Mouse (Mus musculus): ENCODE results near the gene Mageb5.
"Not testable (repeated sequence)": the region's sequence is repeated elsewhere in the genome, so short reads cannot be mapped to it uniquely, and the experiment has no call there.

Gene Mageb5

DNA sequence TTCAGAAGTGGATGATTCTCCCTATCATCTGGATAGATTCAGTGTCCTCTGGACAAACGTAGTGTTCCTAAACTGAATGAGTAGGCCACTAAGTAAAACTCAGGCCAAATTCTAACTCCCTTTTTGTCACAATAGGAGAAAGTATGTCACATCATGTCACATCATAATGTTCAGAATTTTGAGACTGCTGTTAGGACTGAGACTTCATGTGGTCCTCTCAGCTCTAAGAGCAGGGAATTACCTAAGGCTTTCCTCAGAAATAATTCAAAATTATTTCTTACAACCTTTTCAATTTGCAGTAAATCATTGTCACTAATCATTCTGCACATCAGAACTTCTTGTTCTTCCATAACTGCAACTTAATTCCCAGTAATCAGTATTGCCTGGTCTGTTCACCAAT, at the start of gene Mageb5:
Gene Mageb5 (minus strand): TSS at position 101 of the 400 bp plus-strand sequence.
- DNase-seq (ENCODE audit: low read depth, low spot score): not testable (repeated sequence)

DNA sequence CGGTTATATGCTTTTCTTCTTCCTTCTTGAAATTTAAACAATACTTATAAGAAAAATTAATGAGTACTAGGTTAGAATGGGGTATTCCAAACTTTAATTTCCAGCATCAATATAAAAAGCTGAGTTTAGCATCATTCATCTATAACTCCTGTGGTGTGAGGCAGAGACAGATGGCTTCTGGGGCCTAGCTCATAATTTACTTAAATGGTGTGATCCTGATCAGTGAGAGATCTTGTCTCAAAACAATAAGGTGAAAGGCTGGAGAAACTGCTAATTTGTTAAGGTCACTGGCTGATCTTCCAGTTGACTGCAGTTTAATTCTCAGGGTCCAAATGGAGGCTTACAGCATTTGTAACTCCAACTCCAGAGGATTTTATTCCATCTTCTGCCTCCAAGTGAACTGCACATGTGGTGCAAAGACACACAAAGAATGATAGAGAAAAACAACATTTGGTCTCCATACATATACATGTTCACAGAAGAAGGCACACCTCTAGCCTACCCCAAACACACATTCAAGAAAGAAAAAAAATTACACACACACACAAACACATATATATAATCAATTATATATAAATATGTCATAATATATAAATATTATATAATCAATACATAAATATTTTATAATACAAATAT, 23.1 kb downstream of the Mageb5 start:
- DNase-seq (ENCODE audit: low read depth, low spot score): not testable (repeated sequence)

Data from R1 (cell line).